Mouse (Mus musculus) heart, postnatal 0 days (tissue): ENCODE data around the gene Gm5105.

Experiments
- CTCF ChIP-seq: IDR thresholded peaks from 2 replicates; pipeline ENCODE4 v1.5.1; 2016; ENCODE audit warnings: antibody characterized with exemption, control low read depth, low read depth
- EP300 ChIP-seq: IDR thresholded peaks from 2 replicates; pipeline ENCODE4 v1.6.1; 2016; ENCODE audit warnings: antibody characterized with exemption, low read depth

DNA sequence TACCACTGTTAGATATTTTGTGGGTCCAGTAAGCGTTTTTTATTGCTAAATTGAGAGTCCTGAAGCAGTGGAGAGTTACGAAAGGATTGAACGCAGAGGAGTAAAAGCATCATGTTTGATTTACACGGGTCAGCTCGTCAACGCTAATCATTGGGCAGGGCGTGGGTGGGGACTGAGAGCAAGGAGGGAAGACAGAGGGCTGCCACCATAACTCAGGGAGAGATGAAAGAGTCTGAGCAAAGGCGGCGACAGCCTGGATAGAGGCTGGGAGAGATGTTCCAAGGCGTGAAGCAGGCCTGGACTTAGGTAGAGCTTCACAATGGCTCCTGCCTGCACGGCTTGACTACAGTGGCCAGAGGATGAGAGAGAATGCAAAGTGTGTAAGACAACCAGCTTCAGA, 16.4 kb downstream of the Gm5105 start:
- TF ChIP-seq CTCF, result no peak
- no peak for TF ChIP-seq EP300
